Mouse (Mus musculus) lung, postnatal 14 days (tissue): ENCODE results near the gene Lsm6.
A peak's percentile ranks its signal among the peaks of the same experiment; 100 is the strongest.

ENCODE experiments used
- DNase-seq: peaks from one replicate; pipeline ENCODE4 v3.0.0; 2021

The Lsm6 gene

GRCm38 (mm10) chr8:78801201-78801600, 19.7 kb downstream of the Lsm6 start:
- no peak for DNase-seq

GRCm38 (mm10) chr8:78798671-78799070, 22.3 kb downstream of the Lsm6 start:
- no peak for DNase-seq

- no peak for DNase-seq
Measured at GRCm38 (mm10) chr8:78797985-78798384, 23.0 kb downstream of the Lsm6 start.

GRCm38 (mm10) chr8:78793231-78793630, 27.7 kb downstream of the Lsm6 start:
- DNase-seq: no peak

GRCm38 (mm10) chr8:78776816-78777215, 44.1 kb downstream of the Lsm6 start:
- no peak for DNase-seq

- DNase-seq: peak; percentile 3
Measured at GRCm38 (mm10) chr8:78771256-78771655, 49.7 kb downstream of the Lsm6 start.

GRCm38 (mm10) chr8:78770584-78770983, 50.4 kb downstream of the Lsm6 start:
- DNase-seq: no peak

- no peak for DNase-seq
Measured at GRCm38 (mm10) chr8:78765556-78765955, 55.4 kb downstream of the Lsm6 start.

GRCm38 (mm10) chr8:78764976-78765375, 56.0 kb downstream of the Lsm6 start:
- no peak for DNase-seq

- DNase-seq: no peak
Measured at GRCm38 (mm10) chr8:78759139-78759538, 61.8 kb downstream of the Lsm6 start.

- DNase-seq: no peak
Measured at GRCm38 (mm10) chr8:78754986-78755385, 66.0 kb downstream of the Lsm6 start.
